Mouse (Mus musculus): ENCODE measurements at regions not wholly inside any gene's neighbourhood (a gene's known extent, or its start where the extent isn't known, plus 50 kb on each side); places are given as distances from the start of the nearest gene placed in this dataset.

- DNase-seq (ENCODE audit: low spot score): no peak
Observed at GRCm38 (mm10) chr1:48866926-48867325, 1974.3 kb upstream of the Slc39a10 start.

DNA sequence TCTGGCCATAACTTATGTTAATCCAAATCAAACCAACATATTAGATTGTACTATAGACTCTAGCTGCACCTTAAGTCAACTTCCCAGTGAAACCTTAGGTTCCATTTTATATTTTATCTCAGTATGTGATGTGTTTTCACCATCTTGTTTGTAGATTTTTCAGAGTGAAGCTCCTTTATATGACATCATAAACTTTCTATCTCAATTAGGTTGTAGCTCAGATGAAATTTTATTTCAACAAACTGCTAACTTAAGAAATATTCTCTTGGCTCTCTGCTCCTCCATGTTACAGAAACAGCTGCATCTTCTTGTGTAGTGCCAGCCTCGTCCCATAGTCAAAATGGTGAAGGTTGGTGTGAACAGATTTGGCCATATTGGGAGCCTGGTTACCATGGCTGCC lies 1988.7 kb upstream of the Slc39a10 start:
- peak; percentile 42 for DNase-seq (ENCODE audit: low spot score)

DNA sequence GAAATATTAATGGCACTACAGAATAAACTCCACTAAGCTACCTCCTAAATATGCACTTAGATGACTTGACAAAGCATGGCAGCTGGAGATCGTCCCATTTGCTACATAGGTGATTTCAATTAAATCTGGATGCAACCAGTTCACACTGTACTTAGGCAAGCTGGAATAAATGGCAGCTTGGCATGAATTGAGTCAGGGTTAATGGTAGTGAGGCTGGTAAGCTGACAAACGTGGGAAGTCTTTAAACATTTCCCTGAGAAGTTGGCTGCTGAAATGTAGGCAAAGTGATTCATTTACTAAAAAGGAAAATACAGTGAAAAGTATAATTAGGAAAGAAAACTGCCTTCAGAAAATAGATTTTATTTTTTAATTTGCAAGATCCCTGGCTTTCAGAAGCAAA lies 2000.9 kb upstream of the Slc39a10 start:
- DNase-seq (ENCODE audit: low spot score): no peak

- no peak for DNase-seq (ENCODE audit: low spot score)
Observed at GRCm38 (mm10) chr1:48916419-48916818, 1984.0 kb upstream of the Tmeff2 start.

DNA sequence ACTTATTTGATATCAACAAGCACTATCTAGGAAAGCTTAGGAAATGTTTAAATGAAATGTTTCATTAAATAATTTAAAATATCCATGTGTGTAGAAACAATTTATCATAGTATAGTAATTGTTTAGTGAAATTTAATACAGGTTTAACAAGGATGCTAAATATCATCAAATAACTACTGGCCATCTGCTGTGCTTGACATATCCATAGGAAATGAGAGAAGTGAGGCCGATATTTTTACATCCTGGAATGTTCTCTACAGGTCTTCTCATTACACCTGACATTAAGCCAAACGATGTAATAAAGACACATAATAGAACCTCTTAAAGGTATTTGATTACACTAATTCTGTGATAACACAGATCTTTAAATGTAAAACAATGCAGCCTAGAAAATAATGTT lies 1957.3 kb upstream of the Tmeff2 start:
- DNase-seq (ENCODE audit: low spot score): no peak

GRCm38 (mm10) chr1:48943826-48944225 lies 1956.6 kb upstream of the Tmeff2 start:
- DNase-seq (ENCODE audit: low spot score): no peak

All from adipocyte (in vitro differentiated cells).